Mouse (Mus musculus) gastrocnemius, adult 2 months (tissue): ENCODE results near the gene Hs3st3a1. TPM values are rescaled to one million over a fixed set of nuclear protein-coding genes. Genes with fewer than 3 reads are reported as not detected.

Experiments
- DNase-seq: peaks from one replicate; pipeline ENCODE4 v3.0.0; 2022
- H3K27ac ChIP-seq: fragments of 200-600 bp; 2 replicates; pipeline ENCODE4 v1.8.1; 2022; ENCODE audit warnings: mild to moderate bottlenecking
- H3K4me3 ChIP-seq: fragments of 200-600 bp; 2 replicates; pipeline ENCODE4 v1.8.1; 2022; ENCODE audit warnings: mild to moderate bottlenecking, moderate library complexity
- CTCF ChIP-seq: fragments of 200-600 bp; IDR thresholded peaks from 2 replicates; pipeline ENCODE4 v1.8.1; 2022; ENCODE audit warnings: antibody characterized with exemption, mild to moderate bottlenecking, moderate library complexity
- intact Hi-C: fragments of 180-260 bp; cut with DNase I; formaldehyde crosslinking; loops from one replicate; pipeline ENCODE4 v1.15.1; 2025
- total RNA-seq, 2 experiments: library from RNA; stranded (reverse); gene quantifications; 2 replicates each; pipeline ENCODE4 v1.2.3; 2021

Hs3st3a1 gene
- total RNA-seq, 2 experiments from 2014 or later: 0.13 to 0.25 TPM

- H3K27ac ChIP-seq: no peak overlapping the region
- no peak overlapping the region for H3K4me3 ChIP-seq
- intact Hi-C loops: no loop called here
- no peak for DNase-seq
- TF ChIP-seq CTCF: no peak
Observed at GRCm38 (mm10) chr11:64542335-64542734, 107.2 kb downstream of the Hs3st3a1 start.

- H3K4me3 ChIP-seq: no peak overlapping the region
- intact Hi-C loops: no loop called here
- no peak for TF ChIP-seq CTCF
- DNase-seq: no peak
- no peak overlapping the region for H3K27ac ChIP-seq
Observed at GRCm38 (mm10) chr11:64543181-64543641, 108.1 kb downstream of the Hs3st3a1 start.

DNA sequence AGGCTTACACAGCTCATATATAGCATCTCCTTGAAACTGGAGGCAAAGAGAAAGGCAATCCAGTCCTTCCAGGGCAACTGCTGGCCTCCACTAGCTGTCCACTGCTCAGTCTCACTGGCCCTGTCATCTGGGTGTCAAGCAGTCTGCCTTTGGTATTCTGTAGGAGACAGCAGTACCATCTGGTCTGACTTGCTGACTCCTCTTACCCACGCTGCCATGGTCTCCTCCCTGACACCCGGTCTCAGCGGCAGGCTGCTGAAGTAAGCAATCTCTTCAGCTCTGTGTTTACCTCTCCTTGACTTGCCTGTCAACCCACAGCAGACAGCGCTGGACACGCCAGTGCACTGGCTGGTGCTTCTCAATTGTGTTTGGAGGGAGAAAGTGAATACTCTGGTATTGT is 109.1 kb downstream of the Hs3st3a1 start:
- Histone ChIP-seq H3K27ac (no peak overlapping the region), H3K4me3 (no peak overlapping the region)
- DNase-seq: no peak
- TF ChIP-seq CTCF: no peak
- intact Hi-C loops: no loop called here

GRCm38 (mm10) chr11:64549380-64549779 is 114.2 kb downstream of the Hs3st3a1 start:
- no peak for TF ChIP-seq CTCF
- intact Hi-C loops: no loop called here

GRCm38 (mm10) chr11:64549955-64550354 is 114.8 kb downstream of the Hs3st3a1 start:
- no peak for DNase-seq
- no peak for TF ChIP-seq CTCF
- no peak overlapping the region for H3K27ac ChIP-seq
- no peak overlapping the region for H3K4me3 ChIP-seq
- intact Hi-C loops: no loop called here

More at GRCm38 (mm10) chr11:64549380-64549779, 114.2 kb downstream of the Hs3st3a1 start:
- Histone ChIP-seq H3K27ac (no peak overlapping the region), H3K4me3 (no peak overlapping the region)
- no peak for DNase-seq

GRCm38 (mm10) chr11:64558282-64558681 is 123.2 kb downstream of the Hs3st3a1 start:
- intact Hi-C loops: no loop called here
- H3K4me3 ChIP-seq: no peak overlapping the region
- TF ChIP-seq CTCF: no peak
- no peak overlapping the region for H3K27ac ChIP-seq
- no peak for DNase-seq

- no peak overlapping the region for H3K4me3 ChIP-seq
- H3K27ac ChIP-seq: no peak overlapping the region
- no peak for TF ChIP-seq CTCF
- intact Hi-C loops: no loop called here
- DNase-seq: no peak
Observed at GRCm38 (mm10) chr11:64559388-64559787, 124.3 kb downstream of the Hs3st3a1 start.

DNA sequence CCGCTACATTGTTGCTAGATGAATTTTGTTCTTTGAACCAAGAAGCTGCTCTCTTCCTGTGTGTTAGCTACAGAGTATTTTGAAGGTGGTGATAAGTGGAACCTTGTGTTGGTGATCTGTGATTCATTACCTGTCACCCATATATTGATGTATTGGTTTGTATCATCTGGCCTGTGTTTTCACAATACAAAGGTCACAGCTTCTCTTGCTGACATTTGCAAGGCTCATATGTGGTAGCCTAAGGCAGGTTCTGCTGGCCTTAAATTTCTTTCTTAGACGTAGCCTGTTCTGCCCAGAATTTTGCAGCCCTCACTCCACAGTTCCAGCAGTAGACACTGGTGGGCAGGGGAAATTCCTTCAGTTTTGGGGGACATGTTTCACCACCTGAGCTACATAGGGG is 125.3 kb downstream of the Hs3st3a1 start:
- H3K27ac ChIP-seq: no peak overlapping the region
- TF ChIP-seq CTCF: no peak
- intact Hi-C loops: no loop called here
- no peak for DNase-seq
- no peak overlapping the region for H3K4me3 ChIP-seq

DNA sequence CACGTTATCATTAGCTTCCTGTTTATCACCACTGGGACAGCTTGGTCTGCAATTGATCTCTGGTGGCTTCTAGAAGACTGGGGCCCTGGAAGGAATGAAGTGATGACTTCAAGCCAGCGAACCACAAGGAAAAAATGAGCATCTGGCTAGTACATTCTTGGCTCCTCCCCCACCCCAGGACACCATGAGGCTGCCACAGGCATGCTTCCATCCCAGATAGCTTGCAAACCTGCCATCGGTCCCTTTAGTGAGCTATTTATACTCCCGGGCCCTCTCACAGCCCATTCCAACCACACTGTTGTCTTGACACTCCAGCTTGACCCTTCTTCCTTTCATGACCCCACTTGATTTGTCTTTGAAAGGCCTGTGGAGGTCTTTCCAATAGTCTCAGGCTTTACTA is 127.6 kb downstream of the Hs3st3a1 start:
- H3K27ac ChIP-seq: no peak overlapping the region
- no peak for DNase-seq
- TF ChIP-seq CTCF: no peak
- intact Hi-C loops: no loop called here
- H3K4me3 ChIP-seq: no peak overlapping the region

Other genes starting within 250 kb of the Hs3st3a1 start
- not detected for gene F930015N05Rik, start 1.3 kb downstream of the Hs3st3a1 start, total RNA-seq